Mouse (Mus musculus) cerebellum, postnatal 4 days (tissue): ENCODE data around the gene Pex11b.
"Not testable (repeated sequence)": the region's sequence is repeated elsewhere in the genome, so short reads cannot be mapped to it uniquely, and the experiment has no call there.

Experiments used
- DNase-seq, 2 experiments: peaks; one replicate each; pipeline ENCODE4 v3.0.0; 2022; ENCODE audit warnings: low spot score in 2 of 2, mixed read lengths in 1 of 2

The Pex11b gene

GRCm38 (mm10) chr3:96623201-96623600 lies 12.0 kb upstream of the Pex11b start:
- DNase-seq: no peak

- peak; percentile 83 to 95 for DNase-seq
Measured at GRCm38 (mm10) chr3:96629729-96630600, 5.2 kb upstream of the Pex11b start, which contains the start of gene Rbm8a. Gene Rbm8a, plus strand, starts transcription at chr3:96629933.

GRCm38 (mm10) chr3:96632058-96632457 lies 3.1 kb upstream of the Pex11b start:
- DNase-seq: no peak

GRCm38 (mm10) chr3:96634015-96634414 lies 1.2 kb upstream of the Pex11b start:
- no peak for DNase-seq

- DNase-seq: no peak
Measured at GRCm38 (mm10) chr3:96635906-96636305, 730 bp downstream of the Pex11b start.

GRCm38 (mm10) chr3:96636448-96636847 lies 1.3 kb downstream of the Pex11b start:
- DNase-seq: no peak

- peak in 1 of 2 experiments; percentile 53 for DNase-seq
Measured at GRCm38 (mm10) chr3:96639219-96639618, 4.0 kb downstream of the Pex11b start.

GRCm38 (mm10) chr3:96645018-96645649 lies 10.0 kb downstream of the Pex11b start, which contains the start of gene Itga10:
Gene Itga10, plus strand, starts transcription at chr3:96645584.
- DNase-seq: no peak

GRCm38 (mm10) chr3:96647365-96647764 lies 12.2 kb downstream of the Pex11b start:
- DNase-seq: no peak

GRCm38 (mm10) chr3:96660901-96661300 lies 25.7 kb downstream of the Pex11b start:
- no peak for DNase-seq

GRCm38 (mm10) chr3:96662731-96663316 lies 27.6 kb downstream of the Pex11b start:
- no peak for DNase-seq

GRCm38 (mm10) chr3:96663432-96664239 lies 28.5 kb downstream of the Pex11b start:
- DNase-seq: peak; percentile 79 to 88

- DNase-seq: not testable (repeated sequence)
Measured at GRCm38 (mm10) chr3:96665732-96666363, 30.7 kb downstream of the Pex11b start.

- DNase-seq: no peak
Measured at GRCm38 (mm10) chr3:96666916-96667315, 31.7 kb downstream of the Pex11b start.

GRCm38 (mm10) chr3:96667316-96667715 lies 32.1 kb downstream of the Pex11b start:
- DNase-seq: no peak

- DNase-seq: no peak
Measured at GRCm38 (mm10) chr3:96668424-96669067, 33.4 kb downstream of the Pex11b start.

- peak; percentile 56 to 58 for DNase-seq
Measured at GRCm38 (mm10) chr3:96669727-96670468, 34.7 kb downstream of the Pex11b start, which contains the start of gene Ankrd35. Gene Ankrd35, plus strand, starts transcription at chr3:96670131.

GRCm38 (mm10) chr3:96671519-96671918 lies 36.3 kb downstream of the Pex11b start:
- DNase-seq: no peak

GRCm38 (mm10) chr3:96673514-96673913 lies 38.3 kb downstream of the Pex11b start:
- no peak for DNase-seq

GRCm38 (mm10) chr3:96674442-96674841 lies 39.3 kb downstream of the Pex11b start:
- DNase-seq: no peak
